Mouse (Mus musculus): ENCODE measurements around the gene Fbl.

DNA sequence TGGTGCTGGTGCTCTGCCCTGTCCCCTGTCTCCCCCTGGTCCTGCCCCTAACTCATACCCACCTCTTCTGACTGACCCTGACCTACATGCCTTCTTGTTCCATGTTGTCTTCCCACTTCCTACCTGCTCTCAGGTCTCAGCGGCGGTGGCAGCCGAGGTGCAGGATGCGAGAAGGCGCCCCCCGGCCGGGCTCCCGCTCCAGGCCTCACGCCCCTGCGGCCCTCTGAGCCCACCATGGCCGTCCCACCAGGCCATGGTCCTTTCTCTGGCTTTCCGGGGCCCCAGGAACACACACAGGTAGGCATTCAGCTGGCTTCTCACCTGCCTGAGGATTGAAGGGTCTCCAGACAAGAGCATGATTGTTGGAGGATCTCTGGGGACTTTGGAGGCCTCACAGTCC lies 11.9 kb downstream of the Fbl start:
- TF ChIP-seq CTCF (IDR thresholded peaks at IDR 0.05; ENCODE audit: low read depth, low read length) (no peak), POLR2AphosphoS5 (IDR thresholded peaks at IDR 0.05; ENCODE audit: insufficient replicate concordance, low read depth, low read length) (no peak), TAL1 (conservative IDR thresholded peaks at IDR 0.05; ENCODE audit: low read depth, low read length) (no peak), GATA1 (IDR thresholded peaks at IDR 0.05; ENCODE audit: borderline replicate concordance, low read length) (no peak)
